Mouse (Mus musculus): ENCODE measurements around the gene Hs6st3. TPM values are rescaled to one million over a fixed set of nuclear protein-coding genes. Genes with fewer than 3 reads are reported as not detected.

The Hs6st3 gene
- total RNA-seq, 1 experiment from 2014 or later: not detected

DNA sequence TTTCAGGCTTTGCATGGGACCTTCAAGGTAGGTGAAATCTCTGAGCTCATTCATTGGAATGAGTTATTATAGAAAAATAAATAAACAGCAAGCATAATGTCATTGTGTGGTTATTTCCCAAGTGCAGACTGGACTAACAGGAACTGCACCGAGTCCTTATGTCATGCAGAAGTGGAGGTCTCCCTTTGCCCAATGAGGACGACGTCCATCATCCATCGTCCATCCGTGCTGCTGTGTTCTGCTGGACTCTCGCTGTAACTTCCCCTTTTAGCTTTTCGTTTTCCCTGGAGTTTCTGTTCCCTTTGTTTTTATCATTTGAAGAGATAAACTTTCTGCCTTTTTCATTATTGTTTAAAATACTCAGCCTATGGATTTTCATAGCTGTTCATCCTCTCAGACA lies 711.2 kb downstream of the Hs6st3 start:
- ATAC-seq (replicated peaks; ENCODE audit: low read depth, poor library complexity, severe bottlenecking): peak; percentile 71

DNA sequence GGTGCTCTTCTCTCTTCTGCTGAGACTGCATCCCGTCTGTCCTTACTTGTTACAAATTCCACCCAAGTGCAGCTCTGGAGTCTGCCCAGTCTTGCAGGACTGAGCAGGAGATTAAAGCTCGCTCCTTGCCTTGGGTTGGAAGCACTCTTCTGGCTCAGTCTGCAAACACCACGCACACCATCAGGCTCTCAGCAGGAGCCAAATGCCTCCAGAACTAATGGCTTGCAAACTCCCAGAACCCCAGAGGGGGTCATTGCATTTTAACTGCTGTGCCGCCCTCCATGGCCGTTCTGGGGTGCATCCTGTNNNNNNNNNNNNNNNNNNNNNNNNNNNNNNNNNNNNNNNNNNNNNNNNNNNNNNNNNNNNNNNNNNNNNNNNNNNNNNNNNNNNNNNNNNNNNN lies 714.0 kb downstream of the Hs6st3 start:
- no peak for ATAC-seq (replicated peaks; ENCODE audit: low read depth, poor library complexity, severe bottlenecking)

DNA sequence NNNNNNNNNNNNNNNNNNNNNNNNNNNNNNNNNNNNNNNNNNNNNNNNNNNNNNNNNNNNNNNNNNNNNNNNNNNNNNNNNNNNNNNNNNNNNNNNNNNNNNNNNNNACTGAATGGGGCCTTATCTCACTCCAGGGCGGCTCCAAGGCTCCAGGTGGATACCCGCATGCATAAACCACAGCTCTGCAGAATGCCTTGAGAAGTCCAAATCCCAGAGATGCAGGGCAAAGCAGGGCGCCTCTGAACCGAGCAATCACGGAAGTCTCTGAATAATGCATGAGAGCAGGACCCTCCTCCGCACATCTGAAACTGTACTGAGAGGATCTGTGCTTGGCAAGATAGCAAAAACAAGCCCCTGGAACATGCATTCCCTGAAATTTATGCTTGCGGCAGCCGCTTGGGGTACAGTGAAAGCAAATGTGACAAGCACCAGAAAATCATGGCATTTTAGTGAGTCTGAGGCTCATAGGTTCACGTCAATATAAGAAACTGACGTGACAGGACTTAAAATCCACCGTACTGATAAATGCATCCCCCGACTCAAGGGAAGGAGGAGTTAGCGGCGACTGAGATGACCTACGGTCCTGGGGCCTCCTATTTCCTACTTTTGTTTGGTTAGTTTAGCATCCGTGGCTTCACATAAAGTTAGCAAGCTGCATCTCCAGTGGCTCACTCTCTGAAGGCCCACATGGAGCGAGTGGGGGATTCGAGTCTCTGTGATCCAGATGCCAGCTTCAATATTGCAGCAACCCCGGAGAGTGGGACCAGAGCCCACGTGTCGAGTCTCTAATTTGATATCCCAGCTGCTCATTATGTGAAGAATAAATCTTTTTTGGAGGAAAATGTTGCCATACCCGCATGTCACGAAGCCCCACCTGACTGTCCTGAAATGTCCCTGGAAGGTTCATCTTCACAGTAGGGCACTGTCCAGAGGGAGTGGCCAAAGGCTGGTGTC lies 719.5 kb downstream of the Hs6st3 start:
- ATAC-seq (replicated peaks; ENCODE audit: low read depth, poor library complexity, severe bottlenecking): no peak

DNA sequence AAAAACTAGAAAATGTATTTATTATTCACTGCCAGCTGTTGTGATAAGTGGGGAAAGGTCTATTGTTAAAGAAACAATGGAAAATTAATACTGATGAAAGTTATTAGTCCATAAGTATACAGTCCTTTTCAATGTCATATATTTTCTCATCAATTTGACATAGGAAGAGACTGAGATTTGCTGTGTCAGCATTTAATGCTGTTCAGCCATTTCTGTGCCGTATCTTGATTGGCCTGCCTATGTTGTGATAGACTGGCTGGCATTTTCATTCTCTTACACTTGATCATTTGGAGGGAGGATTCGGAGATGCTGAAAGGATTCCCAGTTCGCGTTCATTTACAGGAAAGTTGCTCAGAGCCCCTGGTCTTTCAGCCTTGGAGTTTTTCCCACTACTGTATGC lies 735.5 kb downstream of the Hs6st3 start:
- no peak for ATAC-seq (replicated peaks; ENCODE audit: low read depth, poor library complexity, severe bottlenecking)

DNA sequence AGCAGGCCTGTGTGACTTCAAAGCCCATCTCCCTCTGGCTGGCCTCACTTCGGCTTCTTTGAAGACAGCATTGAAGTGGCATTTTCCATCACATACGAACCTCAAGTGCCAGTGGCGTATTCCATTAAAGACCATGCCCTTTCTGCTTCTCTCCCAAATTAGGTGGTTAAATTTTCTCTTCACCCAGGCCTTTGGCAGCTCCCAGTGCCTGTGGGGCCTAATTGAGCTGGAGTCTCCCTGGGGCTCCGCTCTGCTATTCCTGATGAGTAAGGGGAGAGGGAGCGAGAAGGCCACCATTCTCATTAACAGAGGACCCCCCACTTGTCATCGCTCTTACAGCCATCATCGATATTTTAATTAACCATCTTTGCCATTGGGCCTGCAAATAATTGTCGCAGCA lies 754.8 kb downstream of the Hs6st3 start:
- ATAC-seq (replicated peaks; ENCODE audit: low read depth, poor library complexity, severe bottlenecking): no peak

DNA sequence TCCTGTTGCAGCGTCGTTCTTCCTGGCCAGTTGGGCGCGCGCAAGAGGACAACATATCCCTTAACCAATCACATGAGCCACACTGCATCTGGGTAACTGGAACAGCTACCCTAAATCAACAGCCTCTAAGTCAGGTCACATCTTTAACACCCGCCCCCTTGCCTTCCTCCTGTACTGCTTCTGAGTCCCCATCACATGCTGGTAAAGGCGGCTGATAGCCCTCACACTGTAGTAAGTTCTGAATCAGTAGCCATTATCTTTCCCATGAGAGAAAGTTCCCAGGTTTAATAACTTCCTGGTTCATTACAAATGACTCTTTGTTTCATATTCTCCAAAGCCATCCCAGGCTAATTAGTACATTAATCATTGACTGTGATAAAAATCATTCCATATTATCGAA lies 757.0 kb downstream of the Hs6st3 start:
- ATAC-seq (replicated peaks; ENCODE audit: low read depth, poor library complexity, severe bottlenecking): no peak

DNA sequence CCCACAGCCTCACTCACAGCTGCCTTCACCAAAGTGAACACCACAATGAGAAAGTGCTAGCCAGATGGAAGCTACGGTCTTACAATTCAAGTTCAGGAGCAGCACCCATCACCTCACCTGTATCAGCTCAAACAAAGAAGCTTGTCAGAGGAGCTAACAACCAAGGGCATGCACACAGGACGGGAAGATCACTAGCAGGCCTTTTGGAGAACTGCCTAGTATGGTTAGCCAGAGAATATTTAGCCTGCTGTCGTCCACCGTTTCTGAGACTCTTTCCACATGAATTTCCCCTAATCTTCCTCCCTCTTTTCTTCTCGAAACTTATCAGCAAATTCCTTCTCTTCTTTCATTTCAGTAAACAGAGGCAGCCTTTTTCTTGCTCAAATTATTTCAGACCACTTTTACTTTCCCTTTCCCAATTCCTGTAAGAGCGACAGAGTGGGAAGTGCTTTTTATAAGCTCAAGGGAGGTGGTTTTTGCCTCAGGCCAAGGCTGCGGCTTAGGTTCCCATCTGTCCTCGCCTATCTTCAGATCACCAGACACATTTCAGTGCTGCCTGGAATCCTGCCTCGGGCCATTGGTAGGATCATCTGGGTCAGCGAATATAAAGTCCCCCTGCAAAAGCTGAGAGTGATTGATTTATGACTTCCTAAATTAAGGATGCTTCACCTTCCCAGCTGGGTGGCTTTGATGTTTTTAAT lies 757.8 kb downstream of the Hs6st3 start:
- ATAC-seq (replicated peaks; ENCODE audit: low read depth, poor library complexity, severe bottlenecking): peak; percentile 83

DNA sequence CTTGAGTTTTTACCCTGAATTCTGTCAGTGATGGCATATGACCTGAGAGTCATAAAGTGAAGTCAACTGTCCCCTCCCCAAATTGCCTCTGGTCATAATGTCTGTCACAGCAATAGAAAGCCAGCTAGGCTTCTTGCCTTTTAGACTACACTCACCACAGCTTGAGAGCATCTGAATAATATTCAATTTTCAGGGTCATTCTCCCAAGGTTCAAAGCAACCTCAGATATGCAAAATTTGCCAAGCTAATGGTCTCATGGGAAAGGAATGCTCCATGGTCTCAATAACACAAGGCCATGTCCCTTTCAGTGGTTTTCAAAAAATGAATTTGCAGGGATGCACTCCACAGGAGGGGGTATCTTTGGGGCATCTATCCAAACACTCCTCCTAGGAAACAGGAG lies 764.3 kb downstream of the Hs6st3 start:
- no peak for ATAC-seq (replicated peaks; ENCODE audit: low read depth, poor library complexity, severe bottlenecking)

DNA sequence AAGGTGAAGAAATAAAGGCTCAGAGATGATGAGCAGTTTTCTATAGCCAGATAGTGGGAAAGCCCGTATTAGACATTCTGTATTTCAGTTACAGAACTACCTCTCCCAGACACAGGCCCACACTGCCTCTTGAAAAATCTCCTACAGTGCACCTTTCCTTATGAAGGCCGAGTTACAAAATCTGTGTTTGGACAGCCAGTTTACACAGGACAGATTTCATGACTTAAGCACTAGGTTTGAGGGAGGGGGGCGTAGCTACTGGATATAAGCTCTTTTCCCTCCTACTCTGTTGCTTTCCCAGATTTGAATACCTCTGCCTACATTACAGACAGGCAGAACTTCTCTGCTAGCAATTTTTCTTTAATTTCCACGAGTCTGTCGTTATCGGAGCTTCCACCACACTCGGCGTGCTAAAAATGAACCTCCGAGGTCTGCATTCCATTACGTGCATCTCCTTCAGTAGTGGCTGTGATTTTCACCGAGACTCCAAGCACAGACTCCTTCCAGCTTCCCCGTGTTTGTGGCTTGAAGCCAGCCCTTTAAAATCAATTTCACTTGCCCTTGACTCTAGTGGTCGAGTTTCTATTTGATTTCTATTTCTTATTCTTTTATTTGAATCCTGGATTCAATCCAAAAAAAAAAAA lies 770.0 kb downstream of the Hs6st3 start:
- no peak for ATAC-seq (replicated peaks; ENCODE audit: low read depth, poor library complexity, severe bottlenecking)

DNA sequence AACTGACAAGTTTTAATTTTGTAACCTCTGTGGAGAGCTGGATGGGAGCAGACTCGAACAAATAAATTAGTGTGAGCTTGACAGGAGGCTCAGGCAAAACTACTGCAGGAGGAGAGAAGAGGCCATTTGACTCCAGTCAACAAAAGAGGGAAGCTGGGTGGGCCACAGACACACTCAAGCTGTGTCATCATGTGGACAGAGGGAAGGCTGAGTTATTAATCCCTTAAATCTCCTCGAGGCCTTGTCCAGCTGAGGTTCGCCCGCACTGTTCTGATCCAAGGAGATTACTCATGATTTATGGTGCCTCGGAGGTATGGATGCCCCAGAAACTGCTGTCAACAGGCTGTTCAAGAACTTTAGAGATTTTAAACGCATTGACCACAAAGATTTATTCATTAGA lies 776.4 kb downstream of the Hs6st3 start:
- ATAC-seq (replicated peaks; ENCODE audit: low read depth, poor library complexity, severe bottlenecking): no peak

DNA sequence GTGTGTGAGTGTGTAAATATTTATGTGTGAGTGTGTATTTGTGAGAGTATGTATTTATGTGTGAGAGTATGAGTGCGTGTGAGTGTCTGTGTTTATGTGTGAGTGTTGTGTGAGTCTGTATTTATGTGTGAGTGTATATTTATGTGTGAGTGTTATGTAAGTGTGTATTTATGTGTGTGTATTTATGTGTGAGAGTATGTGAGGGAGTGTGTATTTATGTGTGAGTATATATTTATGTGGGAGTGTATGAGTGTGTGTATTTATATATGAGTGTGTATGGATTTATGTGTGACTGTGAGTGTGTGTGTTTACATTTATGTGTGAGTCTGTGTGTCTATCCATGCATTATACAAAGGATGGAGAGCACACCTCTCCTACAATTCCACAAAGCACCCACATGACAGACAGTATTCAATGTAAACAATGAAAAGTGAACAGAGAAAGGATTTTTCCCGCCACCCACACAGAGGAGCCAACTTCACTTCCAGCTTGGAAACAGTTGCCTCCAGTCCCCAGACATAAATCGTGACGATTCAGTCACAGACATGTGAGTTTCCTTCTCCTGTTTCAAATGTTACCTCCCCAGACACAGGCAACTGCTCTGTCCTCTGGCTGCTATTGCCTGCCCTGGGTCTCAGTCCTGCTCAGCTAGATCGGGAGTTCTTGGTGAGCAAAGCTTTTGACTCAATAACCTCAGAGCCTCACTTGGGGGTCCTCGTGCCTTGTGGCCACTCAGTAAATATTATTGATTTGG lies 780.3 kb downstream of the Hs6st3 start:
- ATAC-seq (replicated peaks; ENCODE audit: low read depth, poor library complexity, severe bottlenecking): no peak

DNA sequence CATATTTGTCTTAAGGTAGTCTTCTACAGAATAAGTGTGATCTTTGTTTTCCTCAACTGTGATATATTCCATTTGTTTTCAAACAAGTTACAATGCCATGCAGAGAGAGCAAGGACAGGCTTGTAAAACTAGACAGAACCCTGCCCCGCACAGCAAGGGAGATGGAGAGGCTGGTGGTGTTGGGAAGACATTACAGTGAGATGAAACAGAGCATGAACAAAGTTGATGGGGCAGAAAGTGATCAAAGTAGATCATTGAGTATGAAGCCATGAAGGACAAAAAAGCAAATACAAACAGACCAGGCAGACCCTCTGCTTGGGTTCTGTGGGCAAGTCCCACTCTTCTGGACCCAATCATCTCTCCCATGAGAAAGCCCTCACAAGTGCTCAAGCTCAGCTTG lies 781.0 kb downstream of the Hs6st3 start:
- ATAC-seq (replicated peaks; ENCODE audit: low read depth, poor library complexity, severe bottlenecking): no peak

Other genes with a start within 250 kb of the Hs6st3 start
- 0.32 and 1.6 TPM in 2 replicates for gene Dzip1, start 212.9 kb upstream of the Hs6st3 start, total RNA-seq (2017)
- 64.8 and 74.5 TPM in 2 replicates for gene Dnajc3, start 200.4 kb upstream of the Hs6st3 start, total RNA-seq (2017)
- 4.1 and 6.5 TPM in 2 replicates for gene Uggt2, start 38.9 kb upstream of the Hs6st3 start, total RNA-seq (2017)